Mouse (Mus musculus) heart, adult 2 months (tissue): ENCODE measurements at regions not wholly inside any gene's neighbourhood (a gene's known extent, or its start where the extent isn't known, plus 50 kb on each side); places are given as distances from the start of the nearest gene placed in this dataset.
"Not testable (repeated sequence)": the region's sequence is repeated elsewhere in the genome, so short reads cannot be mapped to it uniquely, and the experiment has no call there.

Experiments used
- DNase-seq, 2 experiments: peaks; one replicate each; pipeline ENCODE4 v3.0.0; 2021
- H3K27ac ChIP-seq: fragments of 200-600 bp; 2 replicates; pipeline ENCODE4 v1.8.1; 2022
- H3K27me3 ChIP-seq: fragments of 200-500 bp; 2 replicates; pipeline ENCODE4 v1.6.1; 2012; ENCODE audit warnings: mild to moderate bottlenecking, low read length, inconsistent platforms, mixed read lengths; ENCODE audit not compliant: control insufficient read depth, insufficient read depth
- H3K36me3 ChIP-seq: fragments of 200-500 bp; 2 replicates; pipeline ENCODE4 v1.6.1; 2012; ENCODE audit warnings: low read length, inconsistent platforms; ENCODE audit not compliant: control insufficient read depth, insufficient read depth
- H3K4me1 ChIP-seq: fragments of 200-500 bp; 2 replicates; pipeline ENCODE4 v1.6.1; 2011; ENCODE audit warnings: low read length; ENCODE audit not compliant: control insufficient read depth, insufficient read depth
- H3K4me3 ChIP-seq: fragments of 200-600 bp; 2 replicates; pipeline ENCODE4 v1.8.1; 2022
- H3K79me2 ChIP-seq: fragments of 200-500 bp; replicated peaks from 2 replicates; pipeline ENCODE4 v1.6.1; 2012; ENCODE audit warnings: mild to moderate bottlenecking, inconsistent platforms, low read length, moderate library complexity, mixed read lengths; ENCODE audit not compliant: control insufficient read depth, insufficient read depth
- H3K9ac ChIP-seq: fragments of 200-500 bp; 2 replicates; pipeline ENCODE4 v1.6.1; 2012; ENCODE audit warnings: low read depth, mild to moderate bottlenecking, control low read depth, inconsistent platforms, low read length, mixed read lengths
- CTCF ChIP-seq: fragments of 200-600 bp; IDR thresholded peaks from 2 replicates; pipeline ENCODE4 v1.8.1; 2022; ENCODE audit warnings: antibody characterized with exemption, mild to moderate bottlenecking, moderate library complexity
- EP300 ChIP-seq: fragments of 200-500 bp; IDR thresholded peaks from 2 replicates; pipeline ENCODE4 v1.6.1; 2011; ENCODE audit warnings: low read depth, low read length, control low read depth; ENCODE audit not compliant: insufficient read depth
- POLR2A ChIP-seq: fragments of 200-500 bp; IDR thresholded peaks from 2 replicates; pipeline ENCODE4 v1.6.1; 2011; ENCODE audit warnings: mild to moderate bottlenecking, low read depth, low read length, control low read depth; ENCODE audit not compliant: insufficient read depth
- WGBS: fragments of 180-500 bp; shearing (Covaris S2); methylation state at CpG from one replicate; pipeline ENCODE4 v1.1.7; 2018; 5-methylcytosine and 5-hydroxymethylcytosine counted together
- intact Hi-C: fragments of 180-260 bp; cut with DNase I; formaldehyde crosslinking; loops from one replicate; pipeline ENCODE4 v1.15.1; 2025

DNA sequence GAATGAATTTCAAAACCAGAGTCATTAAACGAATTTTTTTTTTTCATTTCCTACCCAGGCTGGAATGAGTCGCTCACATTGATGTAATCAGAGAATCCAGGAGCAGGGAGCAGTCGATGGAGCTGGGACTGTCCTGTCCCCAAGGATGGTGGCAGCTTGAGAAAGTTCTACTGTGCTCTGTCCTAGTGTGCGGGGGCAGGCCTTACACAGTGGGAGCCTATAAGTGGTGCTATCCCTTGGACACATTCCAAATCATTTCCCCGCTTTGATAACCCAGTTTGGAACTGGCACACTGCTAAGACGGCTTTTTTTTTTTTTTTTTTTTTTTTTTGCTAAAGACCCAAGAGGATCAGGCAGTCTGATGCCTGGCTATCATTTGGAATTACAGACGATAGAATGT lies 137.5 kb upstream of the 1700056E22Rik start:
- TF ChIP-seq CTCF (no peak), POLR2A (no peak), EP300 (no peak)

DNA sequence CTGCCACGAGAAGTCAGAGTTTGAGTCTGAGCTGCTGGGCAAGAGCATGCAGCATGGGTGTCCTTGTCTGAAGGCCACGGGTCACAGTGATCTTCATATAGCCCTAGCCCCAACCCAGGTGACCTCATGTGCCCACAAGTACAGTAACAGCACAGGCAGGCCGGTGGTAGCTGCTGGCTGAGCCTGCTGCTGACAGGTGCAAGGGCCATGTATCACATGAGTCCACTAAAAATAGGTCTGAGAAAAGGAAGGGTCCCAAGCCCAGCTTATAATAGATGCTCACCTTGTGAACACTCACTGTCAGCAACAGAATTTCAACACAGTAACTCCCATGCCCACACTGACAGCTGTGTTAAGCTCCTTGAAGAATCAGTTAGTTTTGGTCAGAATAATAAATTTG lies 136.8 kb upstream of the 1700056E22Rik start:
- Histone ChIP-seq H3K4me3 (no peak overlapping the region), H3K27me3 (no peaks in the 10 kb centered on the region), H3K27ac (peak overlapping the region; percentile 82), H3K9ac (no peak overlapping the region), H3K36me3 (peaks cover 2% of the 10 kb centered on the region; the same call in 1 of the 2 replicates), H3K4me1 (peaks cover 1% of the 10 kb centered on the region), H3K79me2 (no peaks in the 10 kb centered on the region)
- intact Hi-C loops, result loop anchor here (5.0 kb wide), 1 partner anchor 134 kb away; no protein-coding TSS in a partner anchor
- 46% methylated on average over 3 of the region's 3 CpGs for WGBS
- DNase-seq, result peak; percentile 31 to 70
- no peak for TF ChIP-seq POLR2A
- peak; percentile 93 for TF ChIP-seq EP300
- no peak for TF ChIP-seq CTCF

More for the DNA sequence above, 137.5 kb upstream of the 1700056E22Rik start:
- Histone ChIP-seq H3K9ac (no peak overlapping the region), H3K4me3 (no peak overlapping the region), H3K36me3 (peaks cover 2% of the 10 kb centered on the region; the same call in 1 of the 2 replicates), H3K79me2 (no peaks in the 10 kb centered on the region), H3K27ac (peak overlapping the region; percentile 82), H3K4me1 (peaks cover 1% of the 10 kb centered on the region), H3K27me3 (no peaks in the 10 kb centered on the region)
- 17% methylated on average over 7 of the region's 7 CpGs for WGBS
- intact Hi-C loops, result loop anchor here (5.0 kb wide), 1 partner anchor 134 kb away; no protein-coding TSS in a partner anchor
- DNase-seq, result no peak

DNA sequence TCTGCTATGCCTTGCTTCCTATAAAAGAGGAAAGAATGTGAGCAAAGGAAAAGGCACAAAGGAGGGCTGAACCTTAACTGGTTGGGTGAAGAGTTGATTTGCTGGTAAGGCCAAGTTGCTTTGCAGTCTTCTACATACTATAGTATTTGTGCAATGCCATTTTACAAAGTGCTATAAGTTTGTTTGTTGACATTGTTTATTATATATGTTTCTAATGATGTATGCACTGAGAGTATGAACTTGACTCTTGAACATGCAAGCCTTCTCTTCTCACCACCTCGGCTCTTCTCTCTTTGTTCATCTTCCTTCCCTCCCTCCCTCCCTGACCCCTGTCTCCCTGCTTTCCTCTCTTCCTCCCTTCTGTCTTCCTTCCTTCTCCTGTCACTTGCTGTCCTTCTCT lies 135.9 kb upstream of the 1700056E22Rik start:
- intact Hi-C loops, result loop anchor here (5.0 kb wide), 1 partner anchor 133 kb away; no protein-coding TSS in a partner anchor
- no peak overlapping the region for H3K4me3 ChIP-seq
- no peaks in the 10 kb centered on the region for H3K27me3 ChIP-seq
- H3K79me2 ChIP-seq, result no peaks in the 10 kb centered on the region
- peaks cover 1% of the 10 kb centered on the region for H3K4me1 ChIP-seq
- peaks cover 2% of the 10 kb centered on the region; the same call in 1 of the 2 replicates for H3K36me3 ChIP-seq
- WGBS, result 56% methylated on average over 1 of the region's 1 CpGs
- H3K27ac ChIP-seq, result no peak overlapping the region
- H3K9ac ChIP-seq, result no peak overlapping the region
- DNase-seq, result no peak
- TF ChIP-seq EP300, result no peak
- no peak for TF ChIP-seq CTCF
- no peak for TF ChIP-seq POLR2A

DNA sequence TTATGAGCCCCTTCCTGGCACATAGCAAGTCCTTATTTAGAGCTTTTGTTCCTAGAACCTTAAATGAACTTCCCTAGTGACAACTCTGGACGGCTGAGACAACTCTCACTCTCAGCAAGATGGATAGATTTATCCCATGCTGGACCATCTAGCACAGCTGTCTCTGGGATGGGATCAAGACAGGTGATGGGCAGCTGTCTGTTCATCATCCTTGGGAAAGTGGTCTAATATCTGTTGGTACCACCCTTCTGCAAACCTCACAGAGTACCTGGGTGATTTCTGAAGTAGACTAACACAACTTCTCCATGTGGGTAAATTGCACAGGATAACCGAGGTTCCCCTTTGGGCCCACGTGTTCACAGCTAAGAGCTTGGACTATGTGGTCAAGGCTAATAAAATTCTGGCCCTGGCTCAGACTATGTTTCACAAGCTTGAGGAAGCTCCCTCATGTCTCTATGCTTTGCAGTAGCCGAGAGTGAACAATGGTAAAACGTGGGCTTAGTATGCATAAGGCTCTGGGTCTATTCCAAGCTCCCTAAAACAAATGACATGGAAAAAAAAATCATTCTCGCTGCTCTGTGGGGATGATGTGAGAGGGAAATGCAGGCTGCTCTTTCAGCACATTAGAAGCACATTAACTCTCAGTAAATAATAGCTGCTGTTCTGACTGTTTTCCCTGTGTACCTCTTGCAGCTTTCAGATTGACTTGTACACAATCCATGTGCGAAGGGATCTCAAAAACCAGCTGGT lies 135.1 kb upstream of the 1700056E22Rik start:
- Histone ChIP-seq H3K9ac (no peak overlapping the region), H3K27ac (no peak overlapping the region), H3K27me3 (no peaks in the 10 kb centered on the region), H3K79me2 (no peaks in the 10 kb centered on the region), H3K4me3 (no peak overlapping the region), H3K4me1 (peaks cover 1% of the 10 kb centered on the region), H3K36me3 (peaks cover 2% of the 10 kb centered on the region; the same call in 1 of the 2 replicates)
- intact Hi-C loops, result no loop called here
- no peak for TF ChIP-seq CTCF
- no peak for TF ChIP-seq EP300
- TF ChIP-seq POLR2A, result no peak
- 52% methylated on average over 7 of the region's 7 CpGs for WGBS
- DNase-seq, result no peak

DNA sequence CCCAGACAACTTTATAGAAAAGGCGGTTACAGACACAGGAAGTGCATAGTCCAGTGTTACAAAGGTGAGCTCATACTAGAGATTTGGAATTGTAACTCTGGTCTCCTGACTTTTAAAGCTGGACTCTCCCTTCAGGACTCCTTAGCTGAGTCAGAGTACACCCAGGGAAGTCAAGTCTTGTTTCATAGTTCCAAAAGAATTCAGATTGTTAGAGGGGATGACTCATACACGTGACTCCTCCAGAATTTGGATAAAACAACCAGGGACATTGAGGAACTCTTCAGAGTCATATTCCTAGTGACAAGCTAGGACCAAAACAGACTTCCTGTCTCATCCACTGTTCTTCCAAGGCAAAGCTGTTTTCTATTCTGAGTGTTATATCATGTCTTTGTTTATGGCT lies 132.8 kb upstream of the 1700056E22Rik start:
- DNase-seq, result no peak
- Histone ChIP-seq H3K4me1 (no peaks in the 10 kb centered on the region), H3K4me3 (no peak overlapping the region), H3K79me2 (no peaks in the 10 kb centered on the region), H3K27me3 (no peaks in the 10 kb centered on the region), H3K36me3 (peaks cover 1% of the 10 kb centered on the region; the same call in 1 of the 2 replicates), H3K27ac (no peak overlapping the region), H3K9ac (no peak overlapping the region)
- intact Hi-C loops, result no loop called here
- TF ChIP-seq CTCF, result no peak
- no peak for TF ChIP-seq POLR2A
- TF ChIP-seq EP300, result no peak
- 61% methylated on average over 2 of the region's 2 CpGs for WGBS

DNA sequence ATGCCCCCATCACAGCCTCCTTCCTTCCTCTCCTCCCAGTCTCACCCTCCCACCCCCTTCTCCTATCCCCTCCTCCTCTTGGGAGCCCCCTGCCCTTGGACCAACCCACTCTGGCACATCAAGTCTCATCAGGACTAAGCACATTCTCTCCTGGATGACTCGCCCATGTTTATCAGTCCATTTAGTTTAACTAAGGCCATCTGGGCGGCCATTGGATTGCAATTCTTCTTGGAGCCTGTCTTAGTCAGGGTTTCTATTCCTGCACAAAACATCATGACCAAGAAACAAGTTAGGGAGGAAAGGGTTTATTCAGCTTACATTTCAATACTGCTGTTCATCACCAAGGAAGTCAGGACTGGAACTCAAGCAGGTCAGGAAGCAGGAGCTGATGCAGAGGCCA lies 128.4 kb upstream of the 1700056E22Rik start:
- intact Hi-C loops, H3K27me3 ChIP-seq, H3K79me2 ChIP-seq, H3K4me3 ChIP-seq, H3K36me3 ChIP-seq, H3K9ac ChIP-seq, DNase-seq, H3K27ac ChIP-seq, H3K4me1 ChIP-seq: not testable (repeated sequence)
- 77% methylated on average over 2 of the region's 2 CpGs for WGBS
